Mouse (Mus musculus): ENCODE results near the gene Hoxa1.

DNA sequence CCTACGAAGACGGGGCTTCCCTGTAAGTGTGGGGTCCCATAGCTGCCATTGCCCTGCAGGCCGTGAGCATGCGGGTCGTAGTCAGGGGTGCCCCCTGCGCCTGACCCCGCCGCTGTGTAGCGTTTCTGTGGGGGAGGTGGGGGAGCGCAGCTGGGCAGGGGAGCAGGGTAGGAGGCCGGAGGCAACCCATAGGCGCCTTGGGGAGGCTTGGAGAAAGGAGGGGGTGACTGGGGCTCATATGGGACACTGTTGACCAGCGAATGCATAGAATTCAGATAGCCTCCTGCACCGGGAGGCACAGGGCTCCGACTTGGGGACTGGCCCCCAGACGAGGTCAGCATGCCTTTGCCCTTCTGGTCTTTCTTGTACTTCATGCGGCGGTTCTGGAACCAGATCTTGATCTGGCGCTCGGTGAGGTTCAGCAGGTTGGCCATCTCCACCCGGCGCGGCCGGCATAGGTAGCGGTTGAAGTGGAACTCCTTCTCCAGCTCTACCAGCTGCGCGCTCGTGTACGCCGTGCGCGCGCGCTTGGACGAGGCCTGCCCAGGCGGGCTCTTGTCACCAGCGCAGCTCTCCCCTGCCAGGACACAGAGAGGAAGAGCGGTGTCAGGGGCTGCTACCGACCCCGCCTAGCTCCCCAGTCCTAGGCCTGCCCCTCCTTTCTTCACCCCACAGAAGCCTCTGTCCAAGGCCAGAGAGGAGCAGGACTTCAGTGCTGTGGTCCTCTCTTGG is 12.2 kb upstream of the Hoxa1 start:
- TF ChIP-seq CTCF (IDR thresholded peaks at IDR 0.05; ENCODE audit: low read depth) (no peak), EP300 (IDR thresholded peaks at IDR 0.05; ENCODE audit: low read depth) (no peak)
